Mouse (Mus musculus): ENCODE measurements around the gene Bclaf1. TPM values are rescaled to one million over a fixed set of nuclear protein-coding genes. Genes with fewer than 3 reads are reported as not detected.
A peak's percentile ranks its signal among the peaks of the same experiment; 100 is the strongest.

Bclaf1 gene
- total RNA-seq, 2 experiments from 2014 or later, result 41.9 to 48.6 TPM

DNA sequence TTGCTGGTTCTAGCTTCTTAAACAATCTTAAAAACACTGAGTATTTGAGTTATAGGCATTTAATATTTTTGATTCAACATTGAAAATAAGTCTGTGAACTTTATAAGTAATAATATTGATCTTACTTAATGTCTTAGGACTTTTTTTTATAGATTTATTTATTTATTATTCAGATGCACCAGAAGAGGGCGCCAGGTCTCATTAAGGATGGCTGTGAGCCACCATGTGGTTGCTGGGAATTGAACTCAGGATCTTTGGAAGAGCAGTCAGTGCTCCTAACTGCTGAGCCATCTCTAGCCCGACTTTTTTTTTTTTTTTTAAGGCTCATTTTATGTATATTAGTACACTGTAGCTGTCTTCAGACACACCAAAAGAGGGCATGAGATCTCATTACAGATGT lies 2.5 kb downstream of the Bclaf1 start:
- DNase-seq (ENCODE audit: low spot score), result no peak

DNA sequence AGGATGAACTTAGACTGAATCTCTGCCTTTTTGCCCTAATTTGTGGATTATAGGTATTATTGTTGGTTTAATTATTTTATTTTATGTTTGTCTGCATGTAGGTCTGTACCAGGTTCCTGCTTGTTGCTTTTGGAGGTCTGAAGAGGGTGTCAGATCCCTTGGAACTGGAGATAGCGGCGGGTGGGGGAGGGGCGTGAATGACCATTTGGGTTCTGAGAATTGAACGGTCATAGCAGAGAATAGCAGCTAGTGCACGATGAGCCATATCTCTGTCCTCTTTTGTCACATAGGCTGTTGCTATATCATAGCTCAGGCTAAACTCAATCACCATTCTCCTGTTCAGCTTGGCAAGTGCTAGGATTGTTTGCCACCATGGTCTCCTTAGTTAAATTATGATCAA lies 5.2 kb downstream of the Bclaf1 start:
- no peak for DNase-seq (ENCODE audit: low spot score)

DNA sequence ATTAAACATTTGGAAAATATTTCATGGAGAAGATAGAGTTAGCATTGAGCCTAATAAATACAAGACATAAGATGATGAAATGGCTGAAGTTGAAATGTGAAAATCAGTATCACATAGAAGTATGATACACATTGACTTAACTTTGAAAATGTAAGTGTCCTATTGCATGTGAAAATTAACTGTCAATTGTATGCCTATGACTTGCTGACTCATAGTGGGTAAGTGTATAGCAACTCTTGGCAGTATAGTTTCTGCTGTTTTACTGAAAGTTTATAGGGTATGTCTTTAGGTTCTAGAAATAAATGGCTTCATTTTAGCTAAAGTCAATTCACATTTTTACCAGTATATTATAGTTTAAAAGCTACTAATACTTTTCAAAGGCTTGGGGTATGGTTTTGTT lies 14.0 kb downstream of the Bclaf1 start:
- no peak for DNase-seq (ENCODE audit: low spot score)

DNA sequence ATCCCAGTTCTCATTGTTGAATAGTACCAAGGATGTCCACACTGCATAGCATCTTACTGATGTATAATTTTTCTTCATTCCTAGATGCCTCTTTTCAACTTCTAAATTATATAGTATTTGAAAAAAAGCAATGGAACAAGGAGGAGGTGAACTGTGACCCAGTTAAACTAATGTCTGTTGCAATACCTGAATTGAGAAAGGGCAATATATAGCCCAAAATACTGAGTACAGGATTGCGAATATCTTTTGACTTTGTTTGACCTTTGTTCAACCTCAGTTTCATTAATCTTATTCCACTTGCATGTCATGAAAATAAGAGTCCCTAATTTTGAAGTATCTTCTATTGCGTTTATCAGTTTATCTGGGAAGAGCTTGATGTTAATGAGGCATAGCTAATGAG lies 19.0 kb downstream of the Bclaf1 start:
- DNase-seq (ENCODE audit: low spot score), result no peak

DNA sequence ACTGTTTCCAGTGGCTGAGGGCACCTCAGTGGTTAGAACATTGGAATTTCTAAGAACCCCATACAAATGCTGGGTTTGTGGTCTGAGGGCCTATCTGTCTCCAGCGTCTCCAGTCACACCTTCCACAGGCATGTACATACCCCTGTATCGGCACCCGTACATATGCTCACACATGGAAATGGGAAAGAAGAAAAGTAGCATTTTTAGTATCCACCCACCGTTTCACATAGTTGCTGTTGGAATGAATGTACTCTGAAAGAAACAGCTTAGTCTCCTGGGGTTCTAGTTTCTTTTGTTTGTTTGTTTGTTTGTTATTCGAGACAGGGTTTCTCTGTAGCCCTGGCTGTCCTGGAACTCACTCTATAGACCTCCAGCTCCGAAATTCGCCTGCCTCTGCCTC lies 25.6 kb downstream of the Bclaf1 start:
- DNase-seq (ENCODE audit: low spot score), result no peak

DNA sequence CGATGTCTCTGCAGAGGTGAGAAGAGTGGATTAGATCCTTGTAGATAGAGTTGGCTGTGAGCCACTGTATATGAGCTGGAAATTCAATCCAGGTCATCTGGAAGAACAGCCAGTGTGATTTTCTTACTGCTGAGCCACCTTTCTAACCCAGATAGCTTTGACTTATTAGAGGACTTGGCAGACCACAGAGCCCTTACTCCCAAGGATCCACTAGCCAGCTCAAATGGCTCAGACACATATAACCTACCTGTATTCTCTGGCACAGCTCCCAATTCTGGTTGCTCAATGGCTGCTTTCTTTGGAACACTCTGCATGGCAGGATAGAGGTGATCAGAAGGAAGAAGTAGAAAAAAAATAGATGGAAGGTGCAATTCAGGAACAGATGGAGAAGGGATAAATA lies 33.5 kb downstream of the Bclaf1 start:
- DNase-seq (ENCODE audit: low spot score), result peak; percentile 33

DNA sequence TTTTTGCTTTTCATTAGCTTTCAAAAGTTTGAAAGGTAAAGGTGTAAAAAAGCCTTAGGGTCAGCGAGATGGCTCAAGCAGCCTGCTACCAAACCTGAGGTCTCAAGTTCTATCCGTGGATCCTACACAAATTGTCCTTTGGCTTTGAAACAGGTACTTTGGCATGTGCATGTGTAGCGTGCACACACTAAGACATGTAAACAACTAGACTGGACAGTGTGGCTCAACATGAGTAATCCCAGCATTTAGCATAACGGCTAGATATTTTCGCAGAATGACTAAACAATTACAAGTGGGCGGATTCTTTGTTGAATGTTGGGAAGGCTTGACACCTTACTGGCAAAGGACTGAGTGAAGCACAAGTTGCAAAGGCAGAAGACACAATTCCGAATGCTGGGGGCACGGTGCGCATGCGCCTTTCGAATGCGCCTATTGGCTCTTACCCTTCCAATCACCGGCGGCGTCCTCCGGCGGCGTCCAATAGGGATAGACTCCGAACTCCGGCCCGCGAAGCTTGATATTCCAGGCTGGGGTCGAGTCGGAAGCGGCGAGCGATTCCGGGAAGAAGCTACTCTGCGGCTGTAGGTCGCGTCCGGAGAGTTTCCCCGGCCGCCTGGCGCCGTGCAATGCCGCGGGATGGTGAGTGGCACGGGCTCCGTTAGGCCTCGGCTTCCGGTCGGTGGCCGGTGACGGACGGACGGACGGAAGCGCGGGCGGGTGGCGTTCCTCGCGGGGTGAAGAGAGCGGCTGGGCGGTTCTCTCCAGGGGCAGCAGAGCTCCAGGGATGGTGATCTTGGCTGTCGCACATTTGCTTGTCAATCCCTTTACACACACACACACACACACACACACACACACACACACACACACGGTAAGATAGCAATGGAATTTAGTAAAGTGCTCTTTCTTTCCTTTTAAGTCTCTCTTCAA lies 35.3 kb downstream of the Bclaf1 start, which contains the start of gene Mtfr2:
Mtfr2 (plus strand) TSS at position 486 of the 930 bp plus-strand sequence.
- peak; percentile 93 for DNase-seq (ENCODE audit: low spot score)

DNA sequence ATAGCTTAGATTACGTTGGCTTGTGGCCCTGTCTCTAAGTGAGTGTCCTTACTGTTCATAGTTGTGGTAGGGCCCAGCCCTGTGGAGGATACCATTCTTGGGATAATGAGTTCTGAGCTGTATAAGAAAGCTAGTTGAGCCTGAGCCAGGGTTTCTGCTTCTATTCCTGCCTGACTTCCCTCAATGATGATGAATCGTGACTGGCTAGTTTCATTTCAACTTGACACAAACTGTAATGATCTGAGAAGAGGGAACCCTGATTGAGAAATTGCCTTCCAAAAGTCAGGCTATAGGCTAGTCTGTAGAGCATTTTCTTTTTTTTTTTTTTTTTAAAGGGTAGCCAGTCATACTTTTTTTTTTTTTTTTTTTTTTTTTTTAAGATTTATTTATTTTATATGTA lies 36.6 kb downstream of the Bclaf1 start:
- DNase-seq (ENCODE audit: low spot score), result no peak

DNA sequence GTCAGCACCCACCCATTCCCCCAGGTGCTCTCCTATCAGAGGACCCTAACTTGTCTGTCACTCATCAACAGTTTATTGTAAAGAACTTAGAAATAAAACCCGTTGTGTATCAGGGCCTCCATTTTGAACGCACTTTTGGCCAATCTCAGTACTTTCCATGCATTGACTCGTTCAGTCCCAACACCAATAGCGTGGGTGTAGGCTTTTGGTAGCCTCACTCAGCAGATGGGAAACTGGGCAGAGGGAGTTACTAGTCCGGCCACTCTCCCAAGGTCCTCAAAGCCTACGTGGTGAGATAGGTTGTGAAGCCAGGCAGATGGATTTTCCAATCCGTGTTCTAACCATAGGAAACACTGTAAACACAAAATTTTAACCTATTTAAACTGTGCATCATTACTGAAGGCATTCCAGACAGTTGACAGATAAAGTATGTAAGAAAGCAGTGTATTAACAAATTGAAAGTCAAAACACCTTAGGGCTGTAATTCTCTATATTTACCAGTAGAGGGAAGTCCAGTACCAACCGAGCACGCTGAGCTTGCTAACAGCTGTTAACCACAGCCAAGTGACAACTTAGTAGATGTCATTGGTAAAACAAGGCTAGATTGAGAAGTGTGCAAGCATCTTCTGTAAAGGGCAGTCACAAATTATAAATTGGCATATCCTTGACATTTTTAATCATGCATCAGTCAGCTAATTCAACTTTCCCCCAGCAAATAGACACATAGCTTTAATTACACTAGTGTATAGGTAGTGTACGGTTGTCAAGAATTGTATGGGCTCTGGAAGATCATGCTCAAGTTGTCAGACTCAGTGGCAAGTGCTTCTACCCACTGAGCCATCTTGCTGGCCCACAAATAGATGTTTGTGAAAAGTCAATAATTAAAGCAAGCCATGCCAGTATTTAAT lies 49.5 kb downstream of the Bclaf1 start:
- peak; percentile 10 for DNase-seq (ENCODE audit: low spot score)

DNA sequence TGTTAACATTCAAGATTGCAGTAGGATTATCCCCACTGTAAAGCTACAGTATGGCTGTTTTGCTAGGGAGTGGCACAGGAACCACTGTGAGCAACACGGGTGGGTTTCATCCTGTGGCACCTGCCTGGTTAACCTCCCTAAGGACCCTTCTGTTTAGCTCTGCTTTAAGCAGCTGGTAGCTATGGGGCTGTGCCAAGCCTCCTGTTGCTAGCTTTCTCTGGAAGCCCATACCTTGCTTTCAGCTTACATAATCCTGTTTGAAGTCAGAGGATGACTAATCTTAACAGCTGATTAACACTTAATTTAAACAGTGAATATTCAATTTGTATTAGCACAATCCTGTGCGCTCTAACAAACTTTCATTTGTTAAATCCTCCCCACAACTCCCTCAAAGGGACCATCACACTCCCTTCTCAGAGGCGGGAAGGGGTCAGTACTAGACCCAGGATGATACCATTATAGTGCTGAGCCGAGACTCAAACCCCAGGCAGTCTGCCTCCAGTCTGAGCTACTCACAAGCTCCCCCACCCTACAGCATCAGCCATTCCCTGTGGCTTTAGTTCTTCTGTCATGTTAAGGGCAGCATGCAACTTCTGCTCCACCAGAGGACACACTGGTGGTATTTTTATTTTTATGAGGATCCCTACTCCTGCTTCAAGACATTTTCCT lies 50.3 kb downstream of the Bclaf1 start:
- no peak for DNase-seq (ENCODE audit: low spot score)

DNA sequence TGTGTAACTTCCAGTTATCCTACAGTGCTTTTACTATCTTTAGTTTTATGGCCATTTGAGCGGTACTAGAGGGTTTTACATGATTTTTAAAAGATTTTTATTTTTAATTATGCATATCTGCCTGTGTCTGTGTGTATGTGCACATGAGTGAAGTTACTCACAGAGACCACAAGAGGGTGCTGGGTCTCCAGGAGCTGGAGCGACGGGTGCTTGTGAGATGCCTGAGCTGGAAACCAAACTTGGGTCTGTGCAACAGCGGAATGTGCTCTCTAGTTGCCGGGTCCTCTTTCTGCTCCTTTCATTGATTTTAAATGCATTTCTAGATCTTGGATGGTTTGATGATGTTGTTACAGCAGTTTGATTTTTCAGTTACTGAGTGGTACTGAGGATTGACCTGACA lies 59.8 kb downstream of the Bclaf1 start:
- DNase-seq (ENCODE audit: low spot score), result no peak

DNA sequence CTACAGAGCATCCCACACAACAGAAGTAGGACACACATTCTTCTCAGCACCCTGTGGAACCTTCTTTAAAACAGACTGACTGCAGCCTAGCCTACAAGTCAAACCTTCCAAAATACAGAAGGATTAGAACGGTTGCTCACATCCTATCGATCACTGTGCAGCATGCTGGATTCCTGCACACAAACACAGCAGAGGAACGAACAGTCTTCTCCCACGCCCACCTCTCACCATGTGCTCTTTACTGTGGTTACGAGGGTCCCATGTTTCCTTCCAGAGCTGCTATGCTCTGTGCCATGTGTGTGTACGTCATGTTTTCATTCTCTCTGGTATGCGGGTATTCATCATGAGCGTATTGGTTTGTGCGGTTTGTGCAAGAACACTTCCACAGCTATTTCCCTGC lies 65.4 kb downstream of the Bclaf1 start:
- DNase-seq (ENCODE audit: low spot score), result no peak

DNA sequence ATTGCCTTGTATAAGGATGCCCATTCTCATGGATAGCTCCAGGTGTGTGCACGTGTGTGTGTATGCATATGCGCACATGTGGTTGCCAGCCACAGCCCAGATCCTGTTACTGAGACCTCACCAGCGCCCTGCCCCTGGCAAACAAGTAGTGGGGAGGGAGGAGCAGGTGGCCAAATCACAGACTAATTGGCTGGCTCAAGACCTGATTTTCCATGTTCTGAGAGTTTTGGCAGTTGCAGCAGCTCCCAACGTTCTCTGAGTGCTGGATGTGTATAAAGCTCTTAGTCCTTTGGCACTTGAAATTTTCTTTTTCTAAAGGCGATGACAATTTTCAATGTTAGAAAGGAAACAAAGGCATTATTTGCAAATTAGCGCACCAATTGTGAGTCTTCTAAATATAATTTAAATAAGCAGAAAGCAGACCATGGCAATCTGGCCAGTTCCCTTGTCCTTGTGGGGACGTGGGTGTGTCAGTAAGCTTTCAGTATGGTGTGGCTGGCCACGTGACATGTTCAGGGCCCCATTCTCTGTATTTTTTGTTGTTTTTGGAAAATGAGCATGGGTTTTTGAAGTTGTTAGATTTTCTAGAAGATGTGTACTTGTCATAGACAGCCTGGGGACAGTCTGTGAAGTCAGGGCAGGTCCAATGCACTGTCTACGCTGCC lies 66.9 kb downstream of the Bclaf1 start:
- DNase-seq (ENCODE audit: low spot score), result peak; percentile 45

DNA sequence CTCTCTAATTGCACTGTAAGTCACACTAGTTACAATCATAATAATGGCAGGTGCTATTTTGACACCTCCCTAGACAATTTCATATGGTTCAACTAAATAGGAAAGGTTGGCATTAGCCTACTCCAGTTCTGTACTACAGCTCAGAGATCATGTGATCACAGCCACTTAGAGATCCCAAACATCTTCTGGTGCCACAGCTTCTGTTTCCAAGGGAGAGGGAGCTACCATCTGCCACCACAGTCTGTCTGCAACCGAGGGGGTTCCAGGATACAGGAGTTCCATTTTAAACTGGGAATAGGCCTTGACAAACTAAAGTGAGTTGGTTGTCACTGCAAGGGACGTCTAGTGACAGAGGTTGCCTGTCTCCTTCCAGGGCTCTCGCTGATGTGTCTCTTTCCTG lies 68.5 kb downstream of the Bclaf1 start:
- no peak for DNase-seq (ENCODE audit: low spot score)

DNA sequence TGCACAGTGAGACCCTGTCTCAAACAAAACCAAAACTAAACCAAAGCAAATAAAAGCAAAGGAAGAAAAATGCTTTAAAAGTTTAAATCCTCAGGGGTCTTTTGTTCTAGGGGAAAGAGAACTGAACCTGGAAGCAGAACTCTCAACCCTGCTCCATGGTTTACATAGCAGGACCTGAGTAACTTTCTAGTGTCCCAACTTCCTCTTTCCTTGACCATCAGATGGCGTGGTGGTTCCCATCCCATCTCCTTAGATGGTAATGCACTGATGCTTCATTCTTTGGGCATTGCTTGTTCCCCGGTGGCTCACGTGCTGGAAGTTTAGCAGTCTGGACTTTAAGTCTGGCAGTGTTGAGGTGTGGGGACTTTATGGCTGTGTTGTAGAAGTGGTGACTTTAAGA lies 69.1 kb downstream of the Bclaf1 start:
- DNase-seq (ENCODE audit: low spot score), result no peak

DNA sequence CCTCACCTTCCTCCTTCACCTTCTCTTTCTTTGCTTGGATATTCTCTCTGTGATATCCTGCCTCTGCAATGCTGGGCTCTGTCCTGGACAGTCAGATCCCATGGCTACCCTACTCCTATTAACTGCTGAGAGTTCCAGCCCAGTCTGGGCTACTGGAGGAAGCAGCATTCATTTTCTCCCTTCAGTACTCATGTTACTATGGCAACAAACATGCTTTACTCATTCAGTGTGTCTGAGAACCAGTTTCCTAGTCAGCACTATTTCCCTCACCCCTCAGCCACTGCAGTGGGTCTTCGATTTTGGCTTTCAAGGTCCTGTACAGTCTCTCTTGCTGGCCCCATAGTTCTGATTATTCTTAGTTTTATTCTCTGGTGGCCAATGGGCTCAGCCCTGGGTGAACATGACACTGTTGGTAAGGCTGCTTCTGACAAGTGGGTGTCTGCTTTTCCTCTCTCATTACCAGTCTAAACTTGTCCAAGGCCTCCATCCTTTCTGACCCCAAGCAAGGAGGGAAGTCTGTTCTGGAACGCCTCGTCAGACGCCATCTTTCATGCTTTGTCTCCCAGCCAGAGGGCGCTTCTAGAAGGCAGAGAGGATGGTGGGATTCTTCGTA lies 70.6 kb downstream of the Bclaf1 start:
- no peak for DNase-seq (ENCODE audit: low spot score)

DNA sequence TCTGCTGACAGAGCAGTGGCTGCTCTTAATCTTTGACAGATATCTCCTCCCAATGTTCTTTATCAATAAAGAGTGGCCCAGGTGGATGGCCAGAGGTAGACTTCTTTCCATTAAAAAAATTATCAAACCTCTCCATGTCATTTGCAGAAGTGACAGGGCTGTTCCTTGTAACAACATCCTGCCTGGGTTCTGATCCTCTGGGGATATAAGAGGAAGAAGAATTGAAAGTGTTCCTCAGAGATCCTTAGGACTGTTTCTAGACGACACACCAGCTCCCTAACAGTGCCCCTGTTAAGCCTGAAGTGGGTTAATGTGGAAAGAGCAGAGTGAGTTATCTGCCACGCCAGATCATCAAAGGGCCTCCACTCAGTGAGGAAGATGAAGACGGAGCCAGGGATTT lies 78.3 kb downstream of the Bclaf1 start:
- no peak for DNase-seq (ENCODE audit: low spot score)

Measured in gastrocnemius, adult 18-20 months (tissue).